Mouse (Mus musculus) liver, embryonic 14.5 days (tissue): ENCODE measurements around the gene Pebp1.

Source experiments
- CTCF ChIP-seq: IDR thresholded peaks from 2 replicates; pipeline ENCODE4 v1.5.1; 2016; ENCODE audit warnings: antibody characterized with exemption, low read depth, control low read depth
- EP300 ChIP-seq: IDR thresholded peaks from 2 replicates; pipeline ENCODE4 v1.6.1; 2016; ENCODE audit warnings: antibody characterized with exemption, low read depth

GRCm38 (mm10) chr5:117313420-117313819 lies 26.0 kb upstream of the Pebp1 start:
- TF ChIP-seq EP300 (no peak), CTCF (no peak)
